Mouse (Mus musculus): ENCODE data around the gene Nudt3. TPM values are rescaled to one million over a fixed set of nuclear protein-coding genes. Genes with fewer than 3 reads are reported as not detected.

The Nudt3 gene
- polyA plus RNA-seq, 1 experiment from 2014 or later, result 196 TPM

DNA sequence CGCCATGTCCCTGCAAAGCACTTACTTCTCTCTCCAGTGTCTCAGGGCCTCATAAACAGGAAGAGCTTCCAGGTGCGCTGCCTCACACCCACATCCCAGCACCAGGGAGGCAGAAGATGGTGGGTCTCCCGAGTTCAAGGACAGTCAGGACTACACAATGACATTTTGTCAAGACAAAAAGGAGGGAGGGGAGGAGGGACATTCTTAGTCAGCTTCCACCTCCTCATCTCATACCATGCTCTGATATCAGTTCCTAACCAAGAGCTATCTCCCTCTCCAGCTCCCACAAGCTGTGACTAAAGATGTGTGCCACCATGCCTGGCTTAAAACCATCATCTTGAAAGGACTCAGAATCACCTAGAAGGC lies 11.8 kb downstream of the Nudt3 start:
- Histone ChIP-seq H3K4me2 (no peak overlapping the region), H3K27ac (no peak overlapping the region), H3K36me3 (ENCODE audit: poor library complexity, severe bottlenecking) (peaks cover 20% of the 10 kb centered on the region), H3K9ac (no peak overlapping the region), H3K4me1 (peaks cover 44% of the 10 kb centered on the region), H3K27me3 (no peaks in the 10 kb centered on the region), H3K4me3 (no peak overlapping the region), H3K9me3 (replicated peaks) (no peaks in the 10 kb centered on the region)
- ATAC-seq, result no peak
- WGBS, result 75% methylated on average over 3 of the region's 3 CpGs

DNA sequence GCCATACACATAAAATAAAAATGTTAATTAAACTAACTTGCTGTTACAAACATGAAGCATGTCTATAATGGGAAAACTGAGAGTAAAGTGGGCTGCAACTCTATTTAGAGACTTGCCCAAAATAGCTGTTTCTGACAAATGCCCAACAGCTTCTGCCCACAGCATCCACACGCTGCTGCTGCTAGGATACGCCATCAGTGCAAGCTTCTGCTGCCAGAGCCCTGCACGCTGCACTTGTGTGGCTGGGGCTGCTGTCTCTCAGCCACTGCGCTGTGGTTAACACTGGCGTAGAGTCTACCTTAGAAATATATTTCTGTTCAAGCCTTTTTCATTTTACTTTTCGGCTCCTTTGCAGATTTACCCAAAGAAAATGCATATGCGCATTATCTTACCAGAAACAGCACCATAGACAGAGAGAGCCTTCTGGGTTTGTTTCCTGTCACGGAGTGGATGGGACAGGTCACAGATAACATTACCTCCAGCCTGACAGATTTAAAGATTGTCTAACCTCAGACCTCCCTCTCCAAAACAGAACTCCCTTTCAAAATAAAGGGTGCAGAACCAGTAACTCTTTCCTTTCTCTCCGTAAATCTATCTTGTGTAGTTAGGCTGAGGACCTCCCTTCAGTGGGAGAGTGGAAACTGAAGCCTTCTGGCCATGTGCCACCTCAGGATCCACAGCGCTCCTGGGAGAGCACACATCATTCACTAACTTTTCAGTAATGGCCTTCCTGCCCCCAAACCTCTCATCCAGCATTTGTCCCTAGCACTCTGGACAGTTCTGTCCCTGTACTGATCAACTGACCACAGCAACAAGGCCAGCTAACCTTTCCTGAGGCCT lies 12.4 kb downstream of the Nudt3 start:
- no peak overlapping the region for H3K9ac ChIP-seq
- peaks cover 47% of the 10 kb centered on the region for H3K4me1 ChIP-seq
- peaks cover 17% of the 10 kb centered on the region for H3K36me3 ChIP-seq (ENCODE audit: poor library complexity, severe bottlenecking)
- H3K27ac ChIP-seq, result no peak overlapping the region
- ATAC-seq, result no peak
- H3K4me2 ChIP-seq, result no peak overlapping the region
- WGBS, result 80% methylated on average over 10 of the region's 10 CpGs
- no peak overlapping the region for H3K4me3 ChIP-seq
- H3K9me3 ChIP-seq (replicated peaks), result no peaks in the 10 kb centered on the region
- H3K27me3 ChIP-seq, result no peaks in the 10 kb centered on the region

DNA sequence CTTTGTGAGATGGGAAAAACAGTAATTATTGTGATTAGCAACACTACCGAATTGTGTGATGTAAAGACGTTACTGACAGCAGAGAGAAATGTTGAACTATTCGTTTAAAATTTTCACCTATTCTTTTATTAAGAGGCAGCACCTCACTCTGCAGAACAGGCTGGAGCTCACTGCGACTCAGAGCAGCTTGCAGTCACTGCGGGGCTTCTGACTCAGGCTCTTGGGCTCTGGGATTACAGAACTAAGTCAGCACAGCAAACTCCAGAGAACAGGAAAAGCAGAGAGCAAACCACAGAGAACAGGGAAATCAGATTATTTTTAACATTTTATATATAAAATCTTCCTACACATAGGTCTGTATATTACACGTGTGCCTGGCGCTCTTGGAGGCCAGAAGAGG lies 13.7 kb downstream of the Nudt3 start:
- 86% methylated on average over 7 of the region's 7 CpGs for WGBS
- Histone ChIP-seq H3K4me1 (peaks cover 44% of the 10 kb centered on the region), H3K27me3 (no peaks in the 10 kb centered on the region)

DNA sequence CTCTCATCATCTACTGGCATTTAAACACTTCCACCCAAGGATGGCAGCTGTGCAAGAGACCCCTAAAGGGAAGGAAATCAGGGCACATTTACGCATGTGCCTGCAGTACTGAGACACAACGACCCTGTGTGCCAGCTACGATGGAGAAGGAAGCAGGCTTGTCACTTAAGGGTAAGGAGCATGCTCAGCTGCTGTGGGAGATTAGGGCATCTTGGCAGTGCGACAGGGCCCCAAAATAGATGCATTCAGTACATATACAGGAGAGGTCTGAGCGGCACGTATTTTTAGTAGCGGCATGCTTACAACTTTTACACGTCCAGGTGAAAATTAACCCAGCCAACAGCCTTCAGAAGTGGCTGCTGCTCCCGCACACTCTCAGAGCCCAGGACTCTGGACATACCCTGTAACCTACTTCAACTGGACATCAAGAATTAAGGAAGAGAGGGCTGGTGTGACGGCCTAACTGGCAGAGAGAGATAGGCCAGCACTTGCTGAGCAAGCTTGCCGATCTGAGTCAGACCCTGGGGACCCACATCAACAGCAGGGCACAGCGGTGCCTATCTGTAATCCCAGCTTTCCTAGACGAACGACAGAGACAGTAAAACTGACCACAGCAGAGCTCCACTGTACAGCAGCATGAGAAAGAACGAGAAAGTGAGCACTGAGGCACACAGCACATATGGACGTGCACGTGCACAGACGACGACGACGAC lies 19.6 kb downstream of the Nudt3 start:
- Histone ChIP-seq H3K9me3 (replicated peaks) (no peaks in the 10 kb centered on the region), H3K27ac (no peak overlapping the region), H3K4me1 (peaks cover 41% of the 10 kb centered on the region), H3K27me3 (no peaks in the 10 kb centered on the region), H3K36me3 (ENCODE audit: poor library complexity, severe bottlenecking) (peaks cover 8% of the 10 kb centered on the region), H3K4me3 (no peak overlapping the region), H3K4me2 (no peak overlapping the region), H3K9ac (0 out of 2 replicates have a peak overlapping the region, but pooled peaks have one; percentile 8)
- no peak for ATAC-seq
- 83% methylated on average over 21 of the region's 21 CpGs for WGBS

More for the DNA sequence above, 13.7 kb downstream of the Nudt3 start:
- no peaks in the 10 kb centered on the region for H3K9me3 ChIP-seq (replicated peaks)
- H3K9ac ChIP-seq, result no peak overlapping the region
- ATAC-seq, result no peak
- peaks cover 16% of the 10 kb centered on the region for H3K36me3 ChIP-seq (ENCODE audit: poor library complexity, severe bottlenecking)
- no peak overlapping the region for H3K27ac ChIP-seq
- H3K4me2 ChIP-seq, result no peak overlapping the region
- no peak overlapping the region for H3K4me3 ChIP-seq

DNA sequence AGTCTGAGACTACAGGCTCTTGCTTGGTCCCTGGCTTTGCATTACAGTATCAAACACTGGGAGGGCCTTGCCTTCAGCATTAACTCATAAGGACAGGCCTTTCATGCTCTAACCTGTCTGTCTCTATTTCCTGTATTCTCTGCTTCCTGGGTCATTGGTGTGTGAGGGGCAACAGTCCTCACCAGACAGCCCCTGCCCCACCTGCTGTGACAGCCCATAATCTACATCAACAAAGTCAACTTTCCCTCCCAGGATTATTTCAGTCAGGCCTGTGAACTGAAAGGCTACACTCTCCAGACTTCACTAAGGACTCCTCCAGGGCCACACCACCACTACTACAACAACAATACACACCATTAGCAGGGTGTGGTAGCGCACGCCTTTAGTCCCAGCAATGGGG lies 20.3 kb downstream of the Nudt3 start:
- Histone ChIP-seq H3K27me3 (no peaks in the 10 kb centered on the region), H3K4me2 (no peak overlapping the region), H3K27ac (no peak overlapping the region), H3K9ac (0 out of 2 replicates have a peak overlapping the region, but pooled peaks have one; percentile 8), H3K36me3 (ENCODE audit: poor library complexity, severe bottlenecking) (peaks cover 3% of the 10 kb centered on the region), H3K9me3 (replicated peaks) (no peaks in the 10 kb centered on the region), H3K4me1 (peaks cover 41% of the 10 kb centered on the region), H3K4me3 (no peak overlapping the region)
- ATAC-seq, result no peak
- WGBS, result 85% methylated on average over 2 of the region's 2 CpGs

DNA sequence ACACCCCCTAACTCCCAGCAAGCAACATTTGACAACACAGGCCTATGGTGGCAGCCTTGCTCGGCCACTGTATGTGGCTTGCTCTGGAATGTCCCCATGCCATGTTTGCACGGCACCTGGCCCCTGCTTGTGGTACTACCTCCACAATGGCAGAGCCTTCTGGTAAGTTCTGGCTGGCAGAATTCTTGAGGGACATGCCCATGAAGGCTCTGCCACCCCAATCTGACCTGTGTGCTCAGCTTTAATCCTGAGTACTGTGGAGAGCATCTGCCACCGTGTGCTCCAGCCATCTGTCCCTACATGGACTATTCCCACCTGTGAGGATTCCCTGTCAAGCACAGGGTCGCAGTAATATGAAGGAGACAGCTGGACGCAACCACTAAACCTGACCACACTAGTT lies 22.4 kb downstream of the Nudt3 start:
- Histone ChIP-seq H3K36me3 (ENCODE audit: poor library complexity, severe bottlenecking) (peaks cover 13% of the 10 kb centered on the region), H3K4me2 (no peak overlapping the region), H3K4me1 (peaks cover 46% of the 10 kb centered on the region), H3K4me3 (no peak overlapping the region), H3K9ac (no peak overlapping the region), H3K9me3 (replicated peaks) (no peaks in the 10 kb centered on the region), H3K27me3 (no peaks in the 10 kb centered on the region), H3K27ac (peak overlapping the region; percentile 6; the same call in 1 of the 2 replicates)
- ATAC-seq, result no peak
- WGBS, result 78% methylated on average over 5 of the region's 5 CpGs

DNA sequence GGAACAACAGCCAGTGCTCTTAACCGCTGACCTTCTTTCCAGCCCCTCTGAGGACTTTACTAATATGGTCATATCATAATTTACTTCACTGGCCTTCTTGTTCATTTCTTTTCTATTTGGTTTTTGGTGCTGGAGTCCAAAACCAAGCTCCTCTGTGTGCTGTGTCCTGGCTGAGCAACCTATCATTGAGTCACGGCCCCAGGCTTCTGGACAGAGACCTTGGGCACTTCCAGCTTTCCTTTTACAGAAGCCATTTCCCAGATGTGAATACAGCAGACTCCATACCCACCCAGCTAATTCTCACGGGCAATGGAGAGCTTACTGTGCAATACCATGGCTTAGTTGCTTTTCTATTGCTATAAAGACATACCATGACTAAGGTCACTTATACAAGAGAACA lies 23.0 kb downstream of the Nudt3 start:
- peaks cover 19% of the 10 kb centered on the region for H3K36me3 ChIP-seq (ENCODE audit: poor library complexity, severe bottlenecking)
- H3K4me1 ChIP-seq, result peaks cover 45% of the 10 kb centered on the region
- no peaks in the 10 kb centered on the region for H3K27me3 ChIP-seq
- no peak for ATAC-seq
- no peaks in the 10 kb centered on the region for H3K9me3 ChIP-seq (replicated peaks)
- H3K4me3 ChIP-seq, result no peak overlapping the region
- no peak overlapping the region for H3K9ac ChIP-seq
- no peak overlapping the region for H3K4me2 ChIP-seq
- 88% methylated on average over 3 of the region's 3 CpGs for WGBS
- no peak overlapping the region for H3K27ac ChIP-seq

DNA sequence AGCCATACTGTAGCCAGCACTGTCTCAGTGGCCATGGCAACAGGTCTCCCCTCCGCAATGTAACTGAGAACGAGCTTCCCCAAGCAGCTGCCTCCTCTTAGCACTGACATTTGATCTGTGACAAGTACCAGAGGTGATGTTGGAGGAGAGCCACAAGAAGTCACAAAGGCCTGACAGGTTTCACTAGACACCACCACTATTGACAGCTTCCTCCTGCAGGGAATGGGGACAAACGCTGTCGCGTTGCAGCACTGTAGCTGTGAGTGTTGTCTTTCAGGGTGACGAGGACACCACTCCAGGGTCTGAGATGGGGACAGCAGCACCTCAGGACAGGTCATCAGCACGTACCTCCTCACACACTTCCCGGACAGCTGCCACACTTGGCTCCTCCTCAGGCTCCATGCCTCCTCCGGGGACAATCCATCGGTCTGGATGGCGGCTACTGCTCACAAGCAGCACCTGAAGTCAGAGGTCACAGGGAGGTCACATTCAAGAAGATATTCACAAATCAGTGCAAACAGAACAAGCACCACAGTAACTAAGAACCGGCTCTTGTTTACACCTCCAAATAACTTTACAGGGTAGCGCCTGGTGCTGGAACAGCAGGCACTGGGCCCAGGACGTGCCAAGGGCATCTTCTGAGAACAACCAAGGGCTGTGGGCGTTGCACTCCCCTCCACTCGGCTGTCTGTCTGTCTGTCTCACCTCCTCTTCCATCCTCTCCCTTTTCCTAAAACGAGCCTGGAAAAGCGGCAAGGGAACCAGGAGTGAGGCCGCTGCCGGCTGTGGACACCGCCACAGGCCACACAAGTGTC lies 26.7 kb downstream of the Nudt3 start:
- Histone ChIP-seq H3K27ac (no peak overlapping the region), H3K4me2 (no peak overlapping the region), H3K27me3 (no peaks in the 10 kb centered on the region), H3K9me3 (replicated peaks) (no peaks in the 10 kb centered on the region), H3K36me3 (ENCODE audit: poor library complexity, severe bottlenecking) (peaks cover 48% of the 10 kb centered on the region), H3K9ac (no peak overlapping the region), H3K4me3 (no peak overlapping the region), H3K4me1 (peaks cover 20% of the 10 kb centered on the region)
- WGBS, result 89% methylated on average over 21 of the region's 21 CpGs
- ATAC-seq, result no peak

DNA sequence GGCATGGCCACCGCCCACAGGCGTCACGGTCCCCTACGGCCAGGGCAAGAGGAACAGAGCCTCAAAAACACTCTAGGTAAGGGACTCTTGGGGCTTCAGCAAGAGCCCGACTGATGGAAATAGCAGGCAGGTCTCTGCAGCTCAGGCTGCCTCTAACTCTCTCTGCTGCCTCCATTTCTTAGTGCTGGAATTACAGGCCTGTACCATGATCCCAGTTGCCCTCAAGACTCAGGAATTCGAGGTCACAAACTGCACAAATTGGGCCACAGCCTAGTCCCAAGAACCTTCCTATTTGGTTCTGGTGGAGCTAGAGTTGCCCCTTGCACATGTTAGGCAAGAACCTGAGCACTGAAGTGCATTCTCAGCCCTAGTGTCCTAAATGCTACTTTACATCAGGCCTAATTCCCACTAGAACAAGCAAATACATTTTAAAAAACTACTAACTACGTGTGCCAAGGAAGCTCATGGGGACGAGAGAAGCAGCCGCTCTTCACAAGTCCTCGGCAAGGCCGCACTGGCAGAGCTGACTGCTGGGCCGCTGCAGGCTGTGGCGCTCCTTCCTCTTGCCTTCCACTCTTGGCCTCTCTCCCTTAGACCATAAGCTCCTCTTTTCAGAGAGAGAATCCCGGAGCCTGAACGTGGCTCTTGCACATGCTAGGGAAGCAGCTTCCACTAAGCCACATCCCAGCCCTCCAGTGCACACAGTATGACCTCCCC lies 27.5 kb downstream of the Nudt3 start:
- Histone ChIP-seq H3K27me3 (no peaks in the 10 kb centered on the region), H3K9ac (no peak overlapping the region), H3K4me3 (no peak overlapping the region), H3K4me1 (peaks cover 13% of the 10 kb centered on the region), H3K36me3 (ENCODE audit: poor library complexity, severe bottlenecking) (peaks cover 56% of the 10 kb centered on the region), H3K9me3 (replicated peaks) (no peaks in the 10 kb centered on the region), H3K4me2 (no peak overlapping the region), H3K27ac (no peak overlapping the region)
- no peak for ATAC-seq
- 89% methylated on average over 15 of the region's 15 CpGs for WGBS

DNA sequence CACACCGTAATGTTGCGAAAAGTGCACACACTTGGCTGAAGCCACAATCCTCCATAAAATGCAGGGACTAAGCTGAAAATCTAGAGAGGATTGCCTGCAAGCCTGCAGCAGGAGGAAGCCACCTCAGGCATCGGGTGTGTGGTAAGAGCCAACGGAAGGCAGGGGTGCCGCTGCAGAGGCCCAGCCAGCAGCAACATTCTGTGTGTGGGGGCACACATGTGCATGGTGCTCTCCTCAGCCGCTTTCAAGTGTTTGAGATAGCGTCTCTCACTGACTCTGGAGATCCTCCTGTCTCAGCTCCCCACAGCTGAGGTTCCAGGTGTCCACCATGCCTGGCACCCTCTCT lies 30.8 kb downstream of the Nudt3 start:
- H3K4me2 ChIP-seq, result no peak overlapping the region
- no peak overlapping the region for H3K9ac ChIP-seq
- no peaks in the 10 kb centered on the region for H3K27me3 ChIP-seq
- H3K36me3 ChIP-seq (ENCODE audit: poor library complexity, severe bottlenecking), result peaks cover 88% of the 10 kb centered on the region
- no peak overlapping the region for H3K27ac ChIP-seq
- no peaks in the 10 kb centered on the region for H3K9me3 ChIP-seq (replicated peaks)
- no peak overlapping the region for H3K4me3 ChIP-seq
- ATAC-seq, result no peak
- WGBS, result over 99% methylated on average over 7 of the region's 7 CpGs
- peaks cover 9% of the 10 kb centered on the region; the same call in 1 of the 2 replicates for H3K4me1 ChIP-seq

DNA sequence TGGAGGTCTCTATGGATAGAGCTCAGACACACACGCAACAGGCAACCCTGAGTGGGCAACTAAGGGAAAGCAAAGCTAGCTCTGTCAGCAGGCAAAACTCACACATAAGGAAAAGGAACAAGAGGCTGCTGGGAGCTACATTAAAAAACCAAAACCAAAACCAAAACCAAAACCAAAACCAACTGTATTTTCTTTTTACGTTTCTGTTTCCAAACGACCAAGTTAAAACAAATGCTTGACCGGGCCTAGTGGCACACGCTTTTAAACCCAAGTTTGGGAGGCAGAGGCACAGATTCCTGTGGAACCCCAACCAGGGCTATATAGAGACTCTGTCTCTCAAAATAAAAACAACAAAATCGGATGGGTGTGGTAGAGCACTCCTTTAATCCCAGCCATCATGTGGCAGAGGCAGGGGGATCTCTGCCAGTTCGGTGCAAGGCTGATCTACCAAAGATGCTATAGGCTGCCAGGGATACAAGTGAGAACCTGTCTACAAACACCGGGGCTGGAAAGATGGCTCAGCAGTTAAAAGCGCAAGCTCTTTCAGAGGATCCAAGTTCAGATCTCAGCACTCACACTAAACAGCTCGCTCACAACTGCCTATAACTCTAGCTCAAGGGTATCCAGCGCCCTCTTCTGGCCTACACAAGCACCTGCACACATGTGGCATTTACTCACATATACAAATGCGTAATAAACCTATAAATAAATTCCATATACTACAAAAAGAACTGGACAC lies 31.3 kb downstream of the Nudt3 start:
- H3K27me3 ChIP-seq, result no peaks in the 10 kb centered on the region
- peaks cover 90% of the 10 kb centered on the region for H3K36me3 ChIP-seq (ENCODE audit: poor library complexity, severe bottlenecking)
- ATAC-seq, result no peak
- H3K4me3 ChIP-seq, result no peak overlapping the region
- peaks cover 6% of the 10 kb centered on the region; the same call in 1 of the 2 replicates for H3K4me1 ChIP-seq
- H3K9ac ChIP-seq, result no peak overlapping the region
- H3K9me3 ChIP-seq (replicated peaks), result no peaks in the 10 kb centered on the region
- no peak overlapping the region for H3K27ac ChIP-seq
- WGBS, result 90% methylated on average over 12 of the region's 12 CpGs
- H3K4me2 ChIP-seq, result no peak overlapping the region

Measured in forebrain, embryonic 13.5 days (tissue).